Mouse (Mus musculus) splenic B cell, adult 2 months (primary cell): ENCODE measurements around the gene Bmx.

Source experiments
- DNase-seq: peaks from one replicate; pipeline ENCODE4 v3.0.0-alpha.2; 2011; ENCODE audit warnings: low read depth, low spot score
- H3K27me3 ChIP-seq: 2 replicates; pipeline ENCODE4 v1.6.1; 2012; ENCODE audit warnings: mild to moderate bottlenecking, low read length, moderate library complexity, mixed read lengths; ENCODE audit not compliant: control insufficient read depth, poor library complexity, insufficient read depth, severe bottlenecking
- H3K36me3 ChIP-seq: 2 replicates; pipeline ENCODE4 v1.6.1; 2012; ENCODE audit warnings: mild to moderate bottlenecking, low read length, moderate library complexity, mixed read lengths; ENCODE audit not compliant: control insufficient read depth, poor library complexity, insufficient read depth, severe bottlenecking

Gene Bmx

DNA sequence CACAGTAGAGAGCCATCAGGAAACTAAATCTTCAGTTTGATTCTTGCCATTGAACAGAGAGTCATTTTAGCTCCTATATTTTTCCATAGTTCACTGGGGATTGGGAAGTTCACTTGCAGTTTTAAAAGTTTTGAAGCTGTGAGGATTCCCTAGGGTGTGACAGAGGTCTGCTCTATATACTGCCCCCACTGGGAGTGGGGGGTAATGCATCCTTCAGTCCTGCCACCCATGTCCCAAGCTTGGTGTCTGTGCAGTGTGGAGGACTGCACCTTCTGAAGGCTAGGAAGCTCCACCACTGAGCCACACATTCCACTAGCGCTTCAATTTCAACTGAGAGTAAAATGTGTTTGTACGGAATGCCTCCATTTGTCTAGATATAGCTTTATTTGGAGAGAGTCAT lies 36.0 kb downstream of the Bmx start:
- no peaks in the 10 kb centered on the region for H3K27me3 ChIP-seq
- DNase-seq, result peak; percentile 57
- no peaks in the 10 kb centered on the region for H3K36me3 ChIP-seq

DNA sequence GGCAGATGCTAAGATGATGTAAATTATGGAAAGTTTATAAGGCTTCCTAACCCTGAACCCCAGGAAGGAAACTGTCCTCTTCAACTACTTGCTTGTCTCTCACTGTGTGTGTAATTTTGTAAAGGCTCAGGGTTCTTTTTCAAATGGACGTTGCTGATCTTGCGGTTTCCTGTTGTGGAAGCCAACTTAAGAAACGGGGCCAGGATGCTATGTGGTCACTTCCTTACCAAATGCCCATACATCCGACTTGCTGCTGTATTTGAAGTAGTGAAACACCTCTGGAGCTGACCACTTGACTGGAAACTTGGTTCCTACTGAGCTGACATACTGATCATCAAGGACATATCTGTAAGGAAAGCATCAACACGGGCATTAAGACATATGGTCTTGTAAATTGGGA lies 57.4 kb downstream of the Bmx start:
- H3K27me3 ChIP-seq, result no peaks in the 10 kb centered on the region
- no peaks in the 10 kb centered on the region for H3K36me3 ChIP-seq
- DNase-seq, result no peak

DNA sequence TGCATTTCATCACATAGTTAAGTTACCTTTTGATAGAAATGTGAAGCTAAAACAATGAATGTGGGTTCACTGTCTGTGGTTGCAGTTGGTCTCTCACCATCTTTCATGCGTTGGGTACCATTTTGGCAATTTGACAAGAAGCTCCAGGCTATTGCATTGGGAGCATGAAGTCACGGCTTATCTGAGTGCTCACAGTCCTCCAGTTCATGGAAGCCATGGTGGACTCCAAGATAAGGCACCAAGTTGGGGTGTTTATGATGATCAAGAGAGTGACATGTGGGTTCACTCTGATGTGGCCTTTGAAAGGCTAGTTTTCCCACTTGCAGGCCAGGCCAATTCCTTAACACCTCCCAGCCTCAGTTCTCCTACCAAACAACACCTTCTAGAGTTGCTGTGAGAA lies 60.3 kb downstream of the Bmx start:
- Histone ChIP-seq H3K27me3 (no peaks in the 10 kb centered on the region), H3K36me3 (no peaks in the 10 kb centered on the region)
- DNase-seq, result no peak

DNA sequence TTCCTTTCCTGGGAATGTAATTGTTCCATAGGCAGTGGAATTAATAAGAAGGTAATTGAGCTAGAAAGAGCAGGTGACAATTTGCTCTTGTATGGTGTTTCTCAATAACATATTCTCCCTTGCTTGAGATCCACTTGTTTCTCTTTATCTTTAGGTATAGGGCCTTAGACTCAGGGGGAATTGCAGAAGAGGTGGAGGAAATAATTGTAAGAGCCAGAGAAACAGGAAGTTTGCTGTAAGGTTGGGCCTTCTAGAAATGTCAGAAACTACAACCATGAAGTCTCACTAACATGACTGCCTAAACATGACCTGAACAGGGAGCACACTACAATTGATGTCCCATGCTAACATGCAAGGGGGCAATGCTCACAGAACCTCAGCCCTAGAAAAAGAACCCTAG lies 68.1 kb downstream of the Bmx start:
- DNase-seq, result no peak
- Histone ChIP-seq H3K36me3 (no peaks in the 10 kb centered on the region), H3K27me3 (no peaks in the 10 kb centered on the region)

DNA sequence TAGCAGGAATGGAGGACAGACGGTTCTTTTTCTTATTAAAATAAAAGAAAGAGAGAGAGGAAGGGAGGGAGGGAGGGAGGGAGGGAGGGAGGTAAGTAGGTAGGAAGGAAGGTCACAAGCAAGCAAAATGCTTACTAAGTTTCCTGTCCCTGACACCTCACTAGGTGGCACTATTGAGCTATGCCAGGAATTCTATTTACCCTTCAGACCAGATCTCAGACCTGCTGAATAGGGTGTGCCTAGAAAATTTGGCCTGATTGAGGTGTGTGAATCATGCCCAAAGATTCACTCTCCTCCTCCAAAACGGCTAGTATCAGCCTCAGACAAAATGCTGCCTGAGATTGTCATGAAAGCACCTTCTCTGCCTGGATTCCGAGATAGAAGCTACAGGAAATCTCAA lies 74.1 kb downstream of the Bmx start:
- no peaks in the 10 kb centered on the region for H3K36me3 ChIP-seq
- no peaks in the 10 kb centered on the region for H3K27me3 ChIP-seq
- peak; percentile 77 for DNase-seq

DNA sequence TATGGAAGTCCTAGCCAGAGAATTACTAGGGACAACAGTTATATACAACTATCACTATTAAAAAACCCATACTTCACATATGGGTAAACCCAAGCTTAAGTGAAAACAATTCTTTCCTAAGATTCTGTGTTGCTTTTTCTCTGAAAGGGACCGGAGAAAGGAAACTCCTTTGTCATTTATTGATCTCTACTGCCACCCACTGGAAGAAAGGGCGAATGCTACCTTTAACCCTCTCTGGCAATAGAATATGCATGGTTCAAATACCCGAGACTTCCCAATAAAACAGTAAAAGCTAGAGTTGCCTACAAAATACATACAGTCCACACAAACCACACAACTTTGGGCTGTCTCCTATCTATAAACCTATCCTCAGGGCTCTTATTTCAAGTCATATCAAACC lies 78.2 kb downstream of the Bmx start:
- no peaks in the 10 kb centered on the region for H3K27me3 ChIP-seq
- peak; percentile 53 for DNase-seq

DNA sequence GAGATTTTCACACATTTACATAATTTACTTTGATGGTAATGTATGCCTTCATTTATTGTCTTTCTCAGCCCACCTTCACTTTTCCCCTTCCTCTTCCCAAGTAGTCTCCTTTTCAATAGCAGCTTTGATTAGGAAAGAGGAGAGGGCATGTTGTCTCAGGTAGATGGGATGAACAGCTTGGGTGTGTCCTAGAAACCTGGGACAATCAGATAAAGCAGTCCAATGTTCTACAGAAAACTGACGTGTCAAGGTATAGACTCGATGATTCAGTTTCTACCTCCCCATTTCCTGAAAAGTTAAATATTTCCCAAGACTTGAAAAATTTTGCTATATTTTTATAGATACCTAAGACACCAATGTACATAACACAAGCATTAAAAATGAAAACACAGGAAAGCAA lies 79.1 kb downstream of the Bmx start:
- DNase-seq, result no peak
- Histone ChIP-seq H3K36me3 (no peaks in the 10 kb centered on the region), H3K27me3 (no peaks in the 10 kb centered on the region)

More for the DNA sequence above, 78.2 kb downstream of the Bmx start:
- no peaks in the 10 kb centered on the region for H3K36me3 ChIP-seq

DNA sequence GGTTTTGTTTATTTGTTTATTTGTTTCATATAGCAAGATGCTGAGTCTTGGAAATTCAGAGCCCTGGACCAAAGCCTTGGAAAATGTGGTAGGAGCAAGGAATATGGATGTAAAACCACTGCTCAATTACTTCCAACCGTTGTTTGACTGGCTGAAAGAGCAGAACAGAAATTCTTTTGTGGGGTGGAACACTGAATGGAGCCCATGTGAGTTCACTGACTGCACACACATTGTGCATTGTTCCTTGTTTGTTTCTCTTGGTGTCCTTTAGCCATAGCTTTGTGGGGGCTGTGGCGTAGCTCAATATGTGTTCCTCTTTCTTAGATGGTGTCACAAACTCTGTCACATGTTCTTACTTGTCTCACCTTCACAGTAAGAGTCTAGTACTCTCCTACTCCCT lies 82.2 kb downstream of the Bmx start:
- no peak for DNase-seq
- no peaks in the 10 kb centered on the region for H3K27me3 ChIP-seq

DNA sequence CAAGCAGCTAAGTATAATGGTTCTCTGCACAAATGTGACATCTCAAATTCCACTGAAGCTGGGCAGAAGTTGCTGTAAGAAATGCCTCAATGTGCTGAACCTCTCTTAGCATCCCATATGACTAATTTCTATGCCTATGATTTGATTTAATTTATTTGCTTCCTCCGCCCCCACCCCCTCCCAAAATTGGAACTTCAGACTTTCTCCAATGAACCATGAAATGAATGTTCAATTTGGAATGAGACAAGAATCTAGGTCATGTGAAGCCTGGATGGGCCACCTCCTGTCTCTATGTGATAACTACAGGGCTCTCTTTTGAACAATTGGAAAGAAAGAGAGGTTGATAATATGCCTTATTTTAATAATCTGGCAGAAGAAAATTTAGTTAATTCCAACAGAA lies 82.7 kb downstream of the Bmx start:
- Histone ChIP-seq H3K36me3 (no peaks in the 10 kb centered on the region), H3K27me3 (no peaks in the 10 kb centered on the region)
- no peak for DNase-seq

More for the DNA sequence above, 82.2 kb downstream of the Bmx start:
- no peaks in the 10 kb centered on the region for H3K36me3 ChIP-seq

DNA sequence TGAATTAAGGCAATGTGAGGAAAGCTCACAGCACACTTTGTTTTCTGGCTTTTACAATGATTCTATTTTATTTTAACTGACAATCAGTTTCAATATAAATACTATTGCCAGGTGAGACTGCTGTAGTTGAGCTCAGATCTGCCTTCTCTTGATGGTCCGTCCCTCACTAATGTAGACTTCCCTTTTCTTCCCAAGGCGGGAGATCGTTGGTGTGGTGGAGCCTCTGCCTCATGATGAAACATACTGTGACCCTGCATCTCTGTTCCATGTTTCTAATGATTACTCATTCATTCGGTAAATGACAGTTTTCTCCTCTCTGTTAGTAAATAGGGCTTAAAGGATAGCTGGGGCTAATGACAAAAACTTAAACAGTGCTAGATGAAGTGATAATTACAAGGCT lies 84.1 kb downstream of the Bmx start:
- no peaks in the 10 kb centered on the region for H3K36me3 ChIP-seq
- no peak for DNase-seq
- H3K27me3 ChIP-seq, result no peaks in the 10 kb centered on the region

DNA sequence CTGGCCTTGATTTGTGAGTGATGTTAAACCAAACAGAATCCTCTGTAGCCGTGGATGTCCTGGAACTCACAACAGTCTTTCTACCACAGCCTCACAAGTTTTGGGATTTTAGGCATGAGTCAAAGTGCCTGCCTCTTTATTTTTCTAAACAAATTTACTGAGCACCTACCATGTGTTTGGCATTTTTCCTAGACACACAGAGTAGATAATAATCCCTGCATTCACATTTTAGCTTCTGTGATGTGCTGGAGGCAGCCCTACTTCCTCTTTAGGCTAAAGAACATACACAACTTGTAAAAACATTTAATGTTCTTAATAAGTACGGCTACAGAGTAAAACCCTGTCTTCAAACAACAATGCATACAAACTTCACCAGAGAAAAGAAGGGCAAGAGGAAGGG lies 87.0 kb downstream of the Bmx start:
- H3K27me3 ChIP-seq, result no peaks in the 10 kb centered on the region
- H3K36me3 ChIP-seq, result no peaks in the 10 kb centered on the region
- DNase-seq, result no peak

DNA sequence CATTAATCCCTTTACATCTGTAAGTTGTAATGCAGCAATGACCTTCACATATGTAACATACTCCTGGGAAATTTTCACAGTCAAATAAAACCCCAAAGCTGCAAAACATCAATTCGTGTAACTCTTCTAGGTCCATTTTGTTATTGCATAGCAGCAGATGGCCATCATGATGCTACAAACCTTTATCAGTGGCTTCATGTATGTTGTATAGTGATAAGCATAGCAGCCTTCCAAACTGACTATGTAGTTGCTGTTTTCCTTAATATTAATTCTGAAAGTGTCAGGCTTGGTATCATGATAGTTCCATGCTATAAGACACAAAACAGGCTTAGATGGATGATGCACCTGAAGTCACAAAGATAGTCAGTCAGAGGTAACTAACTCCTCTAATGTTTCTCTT lies 93.3 kb downstream of the Bmx start:
- DNase-seq, result no peak

DNA sequence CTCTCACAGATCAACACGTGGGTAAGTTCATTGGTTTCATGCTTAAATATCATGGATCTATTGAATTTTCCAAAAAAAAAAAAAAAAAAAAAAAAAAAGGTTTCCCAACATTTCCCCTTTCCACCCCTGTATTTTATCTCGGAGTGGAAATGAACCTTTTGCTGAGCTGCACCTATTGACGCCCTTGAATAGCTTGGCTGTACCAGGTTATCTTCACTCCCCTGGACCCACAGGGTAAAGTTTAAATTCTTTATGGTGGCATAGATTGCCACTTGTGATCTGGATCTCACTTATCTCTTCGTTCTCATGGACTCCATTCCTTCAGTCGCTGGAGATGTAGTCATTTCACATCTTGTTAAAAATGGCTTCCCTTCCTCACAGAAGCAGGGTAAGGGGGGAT lies 103.4 kb downstream of the Bmx start:
- no peaks in the 10 kb centered on the region for H3K27me3 ChIP-seq
- no peaks in the 10 kb centered on the region for H3K36me3 ChIP-seq
- no peak for DNase-seq

More for the DNA sequence above, 93.3 kb downstream of the Bmx start:
- no peaks in the 10 kb centered on the region for H3K27me3 ChIP-seq
- H3K36me3 ChIP-seq, result no peaks in the 10 kb centered on the region

DNA sequence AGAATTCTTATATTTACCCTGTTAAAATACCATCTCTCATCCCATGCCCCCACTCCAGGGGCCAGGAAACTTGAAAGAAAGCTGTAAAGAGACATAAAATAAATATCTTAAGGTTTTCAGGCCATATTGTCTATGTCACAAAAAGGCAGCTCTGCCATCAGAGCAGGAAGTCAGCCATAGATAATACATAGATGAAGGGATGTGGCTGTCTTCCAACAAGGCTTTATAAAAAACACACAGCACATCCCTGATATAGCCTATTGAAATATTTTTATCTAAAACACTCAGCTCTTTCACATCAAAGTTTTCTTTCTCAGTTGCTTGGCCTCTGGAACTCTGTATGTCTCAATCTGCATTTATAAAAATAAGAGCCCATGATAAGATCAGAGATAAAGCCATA lies 104.4 kb downstream of the Bmx start:
- no peaks in the 10 kb centered on the region for H3K27me3 ChIP-seq
- H3K36me3 ChIP-seq, result no peaks in the 10 kb centered on the region
- DNase-seq, result no peak

DNA sequence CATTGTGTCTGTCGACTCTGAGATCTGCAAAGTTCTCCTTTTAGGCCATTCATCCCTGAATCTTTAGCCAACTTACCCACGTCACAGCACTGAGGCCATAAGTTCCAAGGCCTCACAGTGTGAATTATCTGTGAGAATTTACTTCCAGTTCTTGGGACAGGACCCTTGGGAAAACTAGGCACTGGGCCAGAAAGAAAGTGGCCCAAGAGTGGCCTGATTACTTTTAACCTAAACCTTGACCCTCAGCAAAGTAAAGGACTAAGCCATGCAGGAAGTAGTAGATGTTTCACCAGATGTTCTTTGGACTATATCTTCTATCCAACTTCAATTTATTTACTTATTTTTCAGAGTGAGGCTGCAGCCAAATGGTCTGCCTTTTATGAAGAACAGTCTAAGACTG lies 105.3 kb downstream of the Bmx start:
- Histone ChIP-seq H3K36me3 (no peaks in the 10 kb centered on the region), H3K27me3 (no peaks in the 10 kb centered on the region)
- no peak for DNase-seq

DNA sequence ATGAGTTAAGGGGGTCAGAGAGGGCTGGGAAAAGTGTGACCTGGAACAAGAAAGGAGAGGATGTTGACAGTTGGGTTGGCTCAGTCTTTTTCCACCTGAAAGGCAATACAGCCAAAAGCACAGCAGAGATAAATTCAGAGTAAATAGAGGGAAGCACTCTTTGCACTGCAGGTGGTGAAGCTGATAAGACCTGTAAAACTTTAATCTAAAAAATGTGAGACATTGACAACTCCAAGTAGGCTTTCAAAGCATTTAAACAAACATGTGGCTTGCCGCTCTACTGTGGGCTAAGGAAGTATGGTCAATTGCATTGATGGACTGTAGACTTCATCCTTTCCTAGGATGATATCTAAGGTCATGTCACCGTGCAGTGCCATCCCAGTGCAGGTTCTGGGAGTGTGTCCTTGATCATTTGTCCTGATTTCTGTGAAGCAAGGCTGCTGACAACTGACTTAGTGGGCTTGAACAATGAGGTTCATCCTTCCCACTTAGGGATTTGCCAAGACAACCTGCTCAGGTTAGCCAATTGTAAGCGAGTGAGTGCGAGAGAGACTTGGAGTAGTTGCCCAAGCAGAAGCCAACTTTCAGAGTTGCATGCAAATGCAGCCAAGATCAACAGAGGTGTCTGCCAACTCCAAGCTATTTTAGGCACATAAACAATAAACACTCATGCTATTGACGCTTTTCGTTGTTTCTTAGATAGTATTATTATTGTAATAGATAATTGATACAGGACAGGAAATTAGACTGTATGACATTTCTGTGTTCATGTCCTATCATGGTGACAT lies 112.3 kb downstream of the Bmx start:
- Histone ChIP-seq H3K36me3 (no peaks in the 10 kb centered on the region), H3K27me3 (no peaks in the 10 kb centered on the region)
- no peak for DNase-seq
